Mouse (Mus musculus): ENCODE results near the gene Ajuba. TPM values are rescaled to one million over a fixed set of nuclear protein-coding genes. Genes with fewer than 3 reads are reported as not detected.

Gene Ajuba
- 0.18 to 0.32 TPM in 2 of 4 replicates, not detected in the others for total RNA-seq (2023; ENCODE audit: inconsistent age)

DNA sequence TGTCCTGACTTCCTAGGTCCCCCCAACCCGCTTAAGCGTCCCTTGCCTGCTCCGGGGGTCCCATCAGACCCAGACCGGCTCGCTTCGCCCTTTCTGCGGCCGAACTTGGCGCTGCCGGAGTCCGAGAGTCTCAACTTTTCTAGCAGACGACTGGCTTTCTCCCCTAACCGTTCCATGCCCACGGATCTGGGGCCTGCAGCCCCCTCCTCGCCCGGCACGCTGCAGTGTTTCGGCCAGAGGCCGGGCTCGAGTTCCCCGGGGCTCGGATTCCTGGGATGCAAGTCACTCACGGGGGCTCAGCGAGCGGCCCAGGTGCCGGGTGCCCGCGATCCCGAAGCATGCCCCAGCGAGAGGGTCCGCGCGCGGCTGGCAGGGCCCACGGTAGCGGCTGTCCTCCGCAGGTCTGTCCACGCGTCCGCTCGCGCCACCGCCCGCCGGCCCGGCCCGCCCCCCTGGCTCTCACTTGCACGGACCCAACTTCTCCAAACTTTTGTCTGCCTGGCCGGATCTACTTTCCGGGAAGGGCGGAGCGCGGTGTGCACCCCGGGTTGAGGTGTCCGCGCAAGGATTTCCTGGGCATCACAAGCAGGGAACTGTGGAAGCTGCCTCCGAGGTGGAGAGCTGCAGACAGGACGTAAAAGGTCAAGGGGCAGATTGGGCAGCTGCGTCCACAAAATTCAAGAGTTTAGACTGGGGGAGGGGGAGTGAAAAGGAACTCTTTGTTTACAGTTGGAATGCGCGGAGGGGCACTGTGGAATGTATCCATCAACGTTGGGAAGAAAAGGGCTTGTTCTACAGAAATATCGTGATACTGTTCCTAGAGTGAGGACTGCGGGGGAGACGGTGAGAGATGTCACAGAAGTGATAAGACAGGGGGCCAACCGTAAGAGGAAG is at the start of gene Ajuba:
Gene Ajuba, minus strand, starts transcription at position 470 of the 894 bp plus-strand sequence.

DNA sequence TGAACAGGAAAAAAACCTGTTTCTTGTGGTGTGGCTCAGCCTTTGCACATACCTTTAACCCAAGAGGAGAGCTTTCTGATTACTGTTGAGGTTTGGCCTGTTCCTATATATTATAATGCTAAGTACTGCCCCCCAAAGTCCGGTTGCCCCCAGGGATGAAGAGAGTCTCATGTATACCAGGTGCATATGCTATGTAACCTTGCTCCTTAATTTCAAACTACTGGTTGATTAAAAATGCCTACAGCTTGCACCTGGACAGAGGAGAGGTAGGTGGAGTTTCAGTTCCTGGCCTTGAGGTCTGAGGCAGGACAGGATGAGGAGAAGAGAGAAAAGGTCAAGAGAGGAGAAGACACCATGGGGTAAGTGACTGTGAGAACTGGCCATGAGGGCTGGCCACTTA is 43.8 kb upstream of the Ajuba start, which contains the start of gene Psmb11:
Gene Psmb11, plus strand, starts transcription at position 301 of the 400 bp plus-strand sequence.

DNA sequence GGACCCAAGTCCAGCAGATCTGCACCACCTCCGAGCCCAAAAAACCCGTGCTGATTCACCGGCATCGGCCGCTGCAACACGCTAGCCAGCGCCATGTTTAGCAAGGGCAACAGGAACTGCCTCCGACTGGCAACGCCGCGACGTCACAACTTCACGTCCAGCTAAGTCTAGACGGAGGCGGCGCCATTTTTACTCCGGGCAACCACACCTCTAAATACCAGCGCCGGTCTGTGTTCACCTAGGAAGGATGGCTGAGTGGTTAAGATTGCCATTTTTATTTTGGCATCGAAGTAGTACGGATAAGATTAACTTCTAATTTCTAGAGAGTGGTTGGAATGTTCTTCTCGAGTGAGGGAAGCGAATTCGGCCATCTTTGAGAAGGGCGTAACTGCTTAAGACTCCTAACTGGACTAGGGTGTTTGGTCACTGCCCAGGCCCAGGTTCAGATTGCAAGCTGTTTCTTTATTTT is 40.6 kb upstream of the Ajuba start, which contains the start of gene Psmb5:
Gene Psmb5, minus strand, starts transcription at position 126 of the 469 bp plus-strand sequence.

GRCm38 (mm10) chr14:54605752-54606321 is 28.5 kb upstream of the Ajuba start, which contains the start of gene 4931414P19Rik:
Gene 4931414P19Rik (minus strand): TSS chr14:54605993.

DNA sequence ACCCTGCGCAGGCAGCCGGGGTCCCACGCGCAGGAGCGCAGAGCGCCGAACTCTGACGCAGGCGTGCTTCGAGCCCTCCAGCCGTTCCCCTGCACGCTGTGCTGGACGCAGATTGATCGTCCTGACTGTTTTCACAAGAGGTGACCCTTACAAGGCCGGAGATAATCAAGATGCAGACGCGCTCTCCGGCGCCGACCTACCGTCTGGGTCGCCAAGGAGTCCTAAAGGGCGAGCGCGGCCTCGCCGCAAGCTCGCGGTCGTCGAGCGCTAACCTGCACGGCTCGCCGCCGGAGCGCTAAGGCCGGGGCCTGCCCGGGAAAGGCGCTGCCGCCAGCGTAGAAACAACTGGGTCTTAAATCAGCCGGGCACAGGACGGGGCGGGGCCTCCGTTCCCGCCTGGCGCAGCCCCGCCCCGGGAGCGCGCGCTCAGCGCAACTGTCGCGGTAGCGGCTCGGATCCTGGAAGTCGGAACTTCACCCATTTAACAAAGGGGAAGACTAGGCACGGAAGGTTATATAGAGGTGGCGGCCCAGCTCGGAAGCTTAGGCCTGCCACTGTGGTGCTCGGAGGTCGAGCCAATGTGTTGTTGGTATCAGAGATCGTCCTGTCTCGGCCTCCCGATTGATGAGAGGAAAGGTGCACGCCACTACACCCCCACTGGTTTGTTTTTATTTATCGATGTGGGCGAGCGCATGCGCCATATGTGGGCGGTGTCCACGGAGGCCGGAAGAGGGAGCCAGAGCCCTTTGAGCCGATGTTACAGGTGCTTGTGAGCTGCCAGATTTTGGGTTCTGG is 23.2 kb downstream of the Ajuba start, which contains the start of gene Haus4:
Gene Haus4, minus strand, starts transcription at position 642 of the 795 bp plus-strand sequence.

Other genes with a start within 250 kb of the Ajuba start
- 81.9 to 88.9 TPM (median 83.2 TPM) in 4 replicates for gene Oxa1l, start 216.7 kb downstream of the Ajuba start, total RNA-seq (2023; ENCODE audit: inconsistent age)
- 7.1 to 10.6 TPM (median 8.9 TPM) in 4 replicates for gene Slc7a7, start 159.8 kb downstream of the Ajuba start, total RNA-seq (2023; ENCODE audit: inconsistent age)
- gene Mrpl52, start 150.6 kb downstream of the Ajuba start, total RNA-seq (2023; ENCODE audit: inconsistent age), result 88.1 to 99.8 TPM (median 93.2 TPM) in 4 replicates
- gene Mmp14, start 145.9 kb downstream of the Ajuba start, total RNA-seq (2023; ENCODE audit: inconsistent age), result 0.33 to 1.7 TPM (median 1.6 TPM) in 4 replicates
- 180 to 202 TPM (median 185 TPM) in 4 replicates for gene Lrp10, start 113.4 kb downstream of the Ajuba start, total RNA-seq (2023; ENCODE audit: inconsistent age)
- gene Rem2, start 101.5 kb downstream of the Ajuba start, total RNA-seq (2023; ENCODE audit: inconsistent age), result 1.1 to 2.1 TPM (median 1.4 TPM) in 4 replicates
- gene Prmt5, start 60.0 kb downstream of the Ajuba start, total RNA-seq (2023; ENCODE audit: inconsistent age), result 31.8 to 42.2 TPM (median 34.2 TPM) in 4 replicates
- 10.7 to 13.0 TPM (median 12.2 TPM) in 4 replicates for gene Haus4, start 22.9 kb downstream of the Ajuba start, total RNA-seq (2023; ENCODE audit: inconsistent age)
- gene 4931414P19Rik, start 28.4 kb upstream of the Ajuba start, total RNA-seq (2023; ENCODE audit: inconsistent age), result 5.1 to 9.3 TPM (median 6.8 TPM) in 4 replicates
- gene Psmb5, start 40.5 kb upstream of the Ajuba start, total RNA-seq (2023; ENCODE audit: inconsistent age), result 55.7 to 68.6 TPM (median 59.9 TPM) in 4 replicates
- not detected in 4 replicates for gene Psmb11, start 43.9 kb upstream of the Ajuba start, total RNA-seq (2023; ENCODE audit: inconsistent age)
- gene Gm17606, start 63.4 kb upstream of the Ajuba start, total RNA-seq (2023; ENCODE audit: inconsistent age), result not detected in 4 replicates
- gene Cdh24, start 63.8 kb upstream of the Ajuba start, total RNA-seq (2023; ENCODE audit: inconsistent age), result 3.8 to 6.9 TPM (median 4.5 TPM) in 4 replicates
- 25.3 to 32.9 TPM (median 30.5 TPM) in 4 replicates for gene 1700123O20Rik, start 108.7 kb upstream of the Ajuba start, total RNA-seq (2023; ENCODE audit: inconsistent age)
- 488 to 550 TPM (median 542 TPM) in 4 replicates for gene Acin1, start 109.4 kb upstream of the Ajuba start, total RNA-seq (2023; ENCODE audit: inconsistent age)
- not detected in 4 replicates for gene Gm29776, start 121.3 kb upstream of the Ajuba start, total RNA-seq (2023; ENCODE audit: inconsistent age)
- not detected in 4 replicates for gene Cebpe, start 134.6 kb upstream of the Ajuba start, total RNA-seq (2023; ENCODE audit: inconsistent age)
- 0.27 to 0.51 TPM (median 0.37 TPM) in 4 replicates for gene Slc7a8, start 204.4 kb upstream of the Ajuba start, total RNA-seq (2023; ENCODE audit: inconsistent age)
- not detected in 4 replicates for gene Rnf212b, start 236.6 kb upstream of the Ajuba start, total RNA-seq (2023; ENCODE audit: inconsistent age)